Mouse (Mus musculus) T-helper 17 cell (primary cell): ENCODE measurements around the gene Kynu.

Source experiments
- in situ Hi-C, 2 experiments: fragments of 300-600 bp; cut with MboI, MseI; formaldehyde crosslinking; loops; 1 replicate in 1 of 2; 2 replicates in 1 of 2; pipeline ENCODE4 v1.15.1; 2025; ENCODE audit warnings: high pct_unique_total_duplicates in 2 of 2

Gene Kynu

DNA sequence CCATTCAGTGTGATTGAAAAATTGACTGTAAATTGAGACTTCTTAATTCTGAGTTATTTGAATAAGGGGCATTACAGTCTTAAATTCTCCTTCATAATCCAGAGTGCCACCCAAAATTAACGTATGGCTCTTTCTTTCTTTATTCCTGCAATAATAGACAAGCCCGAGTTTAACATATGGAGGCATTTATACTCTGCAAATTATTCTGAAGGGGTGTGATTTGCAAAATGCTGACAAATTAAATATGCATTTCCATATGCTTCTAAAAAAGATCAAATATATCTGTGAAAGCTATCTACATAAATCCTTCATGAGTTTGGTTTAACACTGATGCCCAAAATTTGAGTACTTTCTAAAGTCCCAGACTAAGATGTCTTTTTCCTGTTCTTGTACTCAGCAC lies 91.8 kb downstream of the Kynu start:
- in situ Hi-C loops: no loop called here

DNA sequence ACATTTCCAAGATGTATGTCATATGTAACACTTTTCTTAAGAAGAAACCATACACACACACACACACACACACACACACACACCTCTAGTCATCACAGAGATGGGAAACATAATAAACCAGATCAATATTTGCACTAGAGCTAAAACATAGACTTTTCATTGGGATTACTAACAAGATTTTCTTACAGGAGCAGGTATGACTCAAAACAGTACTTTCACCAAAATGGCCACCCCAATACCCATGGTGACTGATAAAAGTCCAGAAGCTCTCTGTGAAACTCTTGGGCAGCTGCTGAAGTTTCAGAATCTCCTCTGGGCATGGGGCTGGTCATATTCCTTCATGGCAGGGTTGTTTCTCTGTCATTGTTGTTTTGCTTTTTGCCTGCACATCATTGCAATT lies 114.5 kb downstream of the Kynu start:
- in situ Hi-C loops: no loop called here

DNA sequence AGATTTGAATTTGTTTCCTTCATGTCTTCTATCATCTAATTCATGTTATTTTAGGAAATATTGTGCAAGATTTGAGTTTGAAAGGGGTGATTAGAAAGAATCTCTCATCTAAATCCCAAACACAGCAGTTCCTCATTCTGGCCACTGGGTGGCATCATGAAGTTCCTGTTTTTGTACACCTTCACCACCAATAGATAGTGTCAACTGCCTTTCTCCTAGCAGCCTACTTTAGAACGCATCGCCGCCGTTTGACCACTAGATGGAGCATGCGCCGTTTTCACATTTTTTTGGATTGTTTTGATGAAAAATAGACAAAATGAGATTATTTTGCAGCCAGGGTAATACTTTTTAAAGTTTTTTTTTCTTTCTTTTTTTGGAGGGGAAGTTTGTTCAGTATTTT lies 118.5 kb downstream of the Kynu start:
- in situ Hi-C loops: no loop called here

DNA sequence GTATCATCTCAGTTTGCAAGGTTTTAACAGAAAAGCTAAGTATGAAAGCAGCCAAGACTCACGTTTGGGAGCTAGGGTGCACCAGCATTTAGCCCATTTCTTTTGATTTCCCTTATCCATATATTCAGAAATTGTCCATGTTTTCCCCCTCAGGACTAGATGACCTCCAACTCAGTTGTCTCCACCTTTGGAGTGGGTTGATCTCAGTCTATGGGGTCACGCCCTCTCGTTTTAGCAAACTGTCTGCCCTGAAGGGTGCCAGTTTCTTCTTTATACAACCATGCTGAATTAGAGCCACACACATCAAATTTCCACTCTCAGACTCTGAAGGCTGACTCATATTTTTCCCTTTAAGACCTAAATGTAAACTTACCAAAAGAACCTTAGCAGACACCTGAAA lies 119.0 kb downstream of the Kynu start:
- in situ Hi-C loops: no loop called here

DNA sequence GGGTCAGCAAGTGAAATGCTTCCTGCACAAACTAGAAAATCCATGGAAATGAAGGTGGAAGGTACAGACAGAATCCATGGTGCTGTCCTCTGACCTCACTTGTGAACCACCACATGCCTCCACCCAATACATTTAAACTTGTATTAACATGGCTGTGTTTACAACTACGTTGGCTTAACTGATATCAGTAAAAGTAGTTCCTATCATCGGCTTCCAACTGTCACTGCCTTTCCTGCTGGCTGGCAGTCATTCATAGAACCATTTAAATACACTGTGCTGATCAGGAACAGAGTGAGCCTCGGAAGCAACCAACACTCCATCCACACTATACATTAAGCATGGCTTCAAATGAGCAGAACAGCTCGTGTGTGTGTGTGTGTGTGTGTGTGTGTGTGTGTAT lies 120.1 kb downstream of the Kynu start:
- in situ Hi-C loops: loop anchor here (25.0 kb wide), 2 partner anchors 987 to 2012 kb away; no protein-coding TSS in a partner anchor

DNA sequence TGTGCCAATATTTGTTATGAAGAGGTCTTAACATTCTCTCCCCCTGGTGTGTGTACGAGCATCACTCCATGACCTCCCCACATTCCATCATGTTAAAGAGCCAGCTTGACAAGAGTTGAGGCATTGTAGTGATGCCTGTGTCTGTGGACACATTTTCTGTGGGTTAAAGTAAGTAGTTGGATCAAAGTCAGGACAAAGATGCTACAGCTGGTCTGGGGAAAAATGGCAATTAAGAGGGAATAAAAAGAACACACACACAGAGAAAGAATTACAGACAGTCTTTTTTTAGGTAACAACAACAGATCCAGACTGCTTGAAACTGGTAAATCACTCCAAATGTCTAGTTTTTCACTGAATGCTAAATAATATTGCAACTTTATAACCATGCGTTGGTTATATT lies 135.3 kb downstream of the Kynu start:
- in situ Hi-C loops: loop anchor here (25.0 kb wide), 2 partner anchors 972 to 1997 kb away; no protein-coding TSS in a partner anchor

DNA sequence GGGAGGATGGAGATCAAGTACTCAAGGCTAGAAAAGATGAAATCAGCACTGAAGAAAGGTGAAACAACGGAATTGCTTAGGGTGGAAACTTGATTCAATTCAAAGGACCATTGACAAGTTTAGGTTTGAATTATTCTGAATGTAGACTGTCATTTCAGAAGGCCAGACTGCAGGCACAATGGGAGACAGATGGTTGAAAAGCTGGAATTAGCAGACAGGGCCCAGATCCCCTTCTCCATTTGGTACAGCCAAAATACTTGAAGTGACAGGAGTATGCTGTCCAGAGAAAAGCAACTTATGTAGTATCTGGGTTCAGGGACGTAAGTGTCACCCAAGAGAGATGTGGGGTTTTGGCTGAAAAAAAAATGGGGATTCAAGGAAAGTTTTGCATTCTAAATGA lies 136.2 kb downstream of the Kynu start:
- in situ Hi-C loops: loop anchor here (25.0 kb wide), 2 partner anchors 971 to 1996 kb away; no protein-coding TSS in a partner anchor

DNA sequence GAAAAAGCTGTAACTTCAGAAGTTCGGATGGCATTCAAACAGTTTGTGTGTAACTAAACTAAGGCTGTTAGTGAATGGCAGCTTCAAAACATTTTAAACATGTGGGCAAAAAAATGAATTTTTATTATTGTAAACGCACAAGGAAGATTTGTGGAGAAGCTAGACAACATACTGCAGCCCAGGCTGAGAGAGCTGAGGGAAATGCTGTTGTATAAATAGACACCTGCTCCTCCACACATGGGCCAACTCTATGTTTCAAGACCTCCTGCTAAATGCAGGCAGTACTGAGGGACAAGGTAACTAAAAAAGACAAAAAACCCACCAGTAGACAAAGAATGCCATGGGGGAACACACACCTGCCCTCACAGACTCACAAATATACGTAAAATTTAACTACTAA lies 140.5 kb downstream of the Kynu start:
- in situ Hi-C loops: loop anchor here (25.0 kb wide), 2 partner anchors 967 to 1992 kb away; no protein-coding TSS in a partner anchor

DNA sequence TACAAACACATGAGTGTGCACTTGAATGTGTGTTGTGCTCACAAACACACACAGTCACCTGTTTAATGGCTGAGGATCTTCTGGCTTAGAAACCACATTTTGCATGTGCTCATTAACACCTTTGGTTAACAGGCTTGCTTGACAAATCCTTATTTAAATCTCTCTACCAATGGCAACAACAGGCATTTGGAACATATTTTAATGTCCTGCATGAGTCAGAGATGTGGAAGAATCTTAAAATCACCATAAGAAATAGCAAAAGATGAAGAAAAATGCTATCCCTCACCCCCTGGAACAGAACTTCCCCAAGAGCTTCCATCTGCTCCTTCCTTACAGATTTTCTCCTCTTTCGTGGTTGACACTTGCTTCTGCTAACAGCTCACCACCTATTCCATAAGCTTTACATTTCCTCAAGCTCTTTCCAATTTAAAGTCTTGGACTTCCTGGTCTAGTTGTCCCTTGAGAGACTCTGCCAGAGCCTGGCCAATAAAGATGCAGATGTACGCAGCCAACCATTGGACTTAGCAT lies 157.5 kb downstream of the Kynu start:
- in situ Hi-C loops: no loop called here

DNA sequence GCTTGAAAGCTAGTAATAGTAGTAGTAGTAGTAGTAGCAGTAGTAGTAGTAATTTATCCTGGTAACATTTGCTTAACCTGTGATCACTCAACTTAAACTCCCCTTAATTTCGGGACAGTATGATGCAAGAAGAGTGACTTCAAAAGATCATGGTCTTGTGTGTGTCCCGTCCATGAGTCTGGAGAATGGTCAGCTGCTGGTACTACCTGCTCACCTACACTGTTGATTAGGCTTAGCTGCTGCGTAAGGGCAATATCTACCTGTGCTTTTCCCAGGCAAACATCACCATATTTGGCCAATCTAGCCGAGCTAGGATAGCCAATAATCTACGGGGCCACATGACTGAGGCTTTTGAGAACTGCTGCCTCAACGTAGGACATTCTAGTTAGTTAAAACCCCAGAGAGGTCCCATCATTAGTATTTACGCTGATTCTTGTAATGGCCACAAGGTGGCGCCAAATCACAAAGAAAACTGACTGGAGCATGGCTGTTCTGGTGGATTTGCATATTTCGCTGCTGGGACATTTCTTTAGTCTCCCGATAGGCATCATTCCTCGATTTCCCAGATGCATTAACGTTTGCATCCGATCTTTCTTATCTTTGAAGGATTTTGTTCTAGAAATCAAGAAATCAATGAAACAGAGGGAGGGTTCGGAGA lies 167.4 kb downstream of the Kynu start:
- in situ Hi-C loops: loop anchor here (5.0 kb wide), 2 partner anchors 130 to 180 kb away; no protein-coding TSS in a partner anchor

DNA sequence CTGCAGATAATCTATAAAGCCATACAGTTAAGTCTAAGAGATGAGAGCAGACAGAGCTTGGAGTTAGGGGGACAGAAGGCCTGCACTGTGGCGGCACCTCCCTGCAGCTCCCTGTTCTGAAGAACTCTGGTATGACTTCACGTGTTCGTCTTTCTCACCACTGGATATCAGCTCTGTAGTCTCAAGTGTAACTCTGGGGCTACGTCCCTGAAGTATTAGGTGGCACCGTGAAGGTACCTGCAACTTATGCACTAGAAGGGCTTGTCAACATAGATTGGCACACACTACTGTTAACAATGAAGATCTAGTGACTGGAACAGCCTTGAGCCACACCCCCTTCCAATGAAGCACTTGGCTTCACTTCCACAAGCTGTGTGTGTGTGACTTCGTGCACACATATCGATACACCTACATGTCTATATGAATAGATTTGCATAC lies 168.0 kb downstream of the Kynu start:
- in situ Hi-C loops: loop anchor here (5.0 kb wide), 2 partner anchors 129 to 179 kb away; no protein-coding TSS in a partner anchor

DNA sequence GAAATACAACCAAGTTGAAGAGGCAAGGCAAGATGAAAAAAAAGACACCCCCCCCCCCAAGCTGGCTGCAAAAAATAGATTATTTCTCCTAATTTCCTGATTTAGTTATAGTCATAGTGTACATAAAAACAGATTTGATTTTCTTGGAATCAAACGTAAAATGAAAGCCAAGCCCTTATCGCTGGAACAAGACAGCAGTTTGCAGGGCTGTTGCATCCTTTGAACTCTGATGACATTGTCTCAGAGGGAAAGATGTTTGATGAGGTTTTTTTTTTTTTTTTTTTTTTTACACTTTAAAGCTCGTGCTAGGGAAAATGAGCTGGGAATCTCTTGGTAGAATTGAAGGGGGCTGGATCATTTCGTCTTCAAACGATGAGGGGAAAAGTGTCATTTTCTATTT lies 172.1 kb downstream of the Kynu start:
- in situ Hi-C loops: loop anchor here (25.0 kb wide), 3 partner anchors 610 to 1385 kb away; partner anchors contain the start of gene Zeb2 (in 1 of the 2)

DNA sequence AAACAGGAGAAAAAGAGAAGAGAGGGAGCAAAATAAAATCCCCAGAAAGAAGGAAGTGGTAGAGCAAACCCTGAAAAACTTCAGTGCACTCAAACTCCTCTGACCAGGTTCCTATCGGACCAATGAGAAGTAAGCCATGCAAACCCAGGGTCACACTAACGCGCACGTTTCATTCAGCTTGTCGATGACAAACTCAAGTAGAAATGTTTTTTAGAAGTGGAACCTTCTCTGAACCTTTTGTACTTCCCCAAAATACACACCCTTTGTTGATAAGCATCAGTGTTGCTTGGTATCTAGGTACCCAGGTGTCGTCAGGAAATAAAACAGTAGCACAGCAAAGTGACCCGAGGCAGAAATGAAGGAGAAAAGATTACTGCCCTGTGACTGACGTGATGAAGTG lies 172.6 kb downstream of the Kynu start:
- in situ Hi-C loops: loop anchor here (25.0 kb wide), 3 partner anchors 610 to 1385 kb away; partner anchors contain the start of gene Zeb2 (in 1 of the 2)

DNA sequence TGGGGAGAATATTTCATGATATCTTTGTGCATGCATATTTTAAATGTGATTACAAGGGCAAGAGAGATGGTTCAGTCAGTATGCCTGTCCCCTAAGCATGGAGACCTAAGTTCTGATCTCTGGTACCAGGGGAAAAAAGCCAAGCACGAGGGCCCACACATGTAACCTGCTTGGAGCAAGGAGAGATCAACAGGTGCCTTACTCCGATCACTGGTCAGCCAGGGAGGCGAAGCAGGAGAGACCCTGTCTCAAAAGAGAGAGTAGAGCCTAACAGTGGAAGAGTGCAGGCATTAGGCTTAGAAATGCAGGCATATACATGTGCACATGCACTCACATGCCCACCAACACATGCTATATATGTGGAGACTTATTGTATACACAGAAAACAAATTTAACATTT lies 173.7 kb downstream of the Kynu start:
- in situ Hi-C loops: loop anchor here (25.0 kb wide), 3 partner anchors 608 to 1383 kb away; partner anchors contain the start of gene Zeb2 (in 1 of the 2)
